Mouse (Mus musculus): ENCODE results near the gene Pin1rt1. TPM values are rescaled to one million over a fixed set of nuclear protein-coding genes. Genes with fewer than 3 reads are reported as not detected.
A peak's percentile ranks its signal among the peaks of the same experiment; 100 is the strongest.

The Pin1rt1 gene
- polyA plus RNA-seq, 1 experiment from 2014 or later: not detected

GRCm38 (mm10) chr2:104704355-104704754 lies 11.8 kb downstream of the Pin1rt1 start:
- WGBS: 74% methylated on average over 3 of the region's 3 CpGs
- Histone ChIP-seq H3K27ac (ENCODE audit: low read depth, low read length) (no peak overlapping the region), H3K4me1 (ENCODE audit: control insufficient read depth, insufficient read depth, low read length) (no peaks in the 10 kb centered on the region), H3K4me3 (ENCODE audit: low read length) (no peak overlapping the region), H3K9me3 (ENCODE audit: control insufficient read depth, low read length) (no peaks in the 10 kb centered on the region), H3K36me3 (ENCODE audit: control insufficient read depth, insufficient read depth, low read length) (no peaks in the 10 kb centered on the region), H3K27me3 (ENCODE audit: control insufficient read depth, insufficient read depth, low read length) (no peaks in the 10 kb centered on the region), H3K9ac (ENCODE audit: low read depth, low read length) (no peak overlapping the region), H3K4me2 (replicated peaks; ENCODE audit: low read depth, low read length) (no peak overlapping the region)
- no peak for ATAC-seq (ENCODE audit: low FRiP score, low TSS enrichment)

DNA sequence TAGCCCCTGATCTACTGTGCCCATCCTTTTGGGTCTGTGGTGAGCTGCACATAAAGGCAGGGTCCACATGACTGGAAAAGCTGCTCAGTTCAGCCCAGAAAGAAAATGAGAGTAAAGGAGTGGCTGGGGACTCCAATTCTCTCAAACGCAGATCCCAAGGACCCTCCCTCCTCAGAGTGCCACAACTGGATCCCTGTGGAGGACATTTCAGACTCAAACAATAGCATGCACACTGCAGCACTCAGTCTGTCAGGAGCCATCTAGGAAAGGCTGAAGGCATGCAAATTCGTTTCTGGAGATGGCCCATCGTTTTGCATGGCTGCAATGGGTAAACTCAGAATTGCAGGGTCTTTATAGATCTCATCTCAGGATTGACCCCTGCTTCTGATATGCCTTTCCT lies 13.0 kb downstream of the Pin1rt1 start:
- no peak overlapping the region for H3K4me3 ChIP-seq (ENCODE audit: low read length)
- H3K4me2 ChIP-seq (replicated peaks; ENCODE audit: low read depth, low read length): no peak overlapping the region
- no peak overlapping the region for H3K9ac ChIP-seq (ENCODE audit: low read depth, low read length)
- H3K4me1 ChIP-seq (ENCODE audit: control insufficient read depth, insufficient read depth, low read length): no peaks in the 10 kb centered on the region
- H3K27me3 ChIP-seq (ENCODE audit: control insufficient read depth, insufficient read depth, low read length): no peaks in the 10 kb centered on the region
- H3K27ac ChIP-seq (ENCODE audit: low read depth, low read length): no peak overlapping the region
- H3K36me3 ChIP-seq (ENCODE audit: control insufficient read depth, insufficient read depth, low read length): no peaks in the 10 kb centered on the region
- no peaks in the 10 kb centered on the region for H3K9me3 ChIP-seq (ENCODE audit: control insufficient read depth, low read length)
- 83% methylated on average over 3 of the region's 3 CpGs for WGBS
- no peak for ATAC-seq (ENCODE audit: low FRiP score, low TSS enrichment)

- no peak overlapping the region for H3K4me3 ChIP-seq (ENCODE audit: low read length)
- no peaks in the 10 kb centered on the region for H3K27me3 ChIP-seq (ENCODE audit: control insufficient read depth, insufficient read depth, low read length)
- no peak overlapping the region for H3K4me2 ChIP-seq (replicated peaks; ENCODE audit: low read depth, low read length)
- WGBS: 79% methylated on average over 11 of the region's 11 CpGs
- no peak overlapping the region for H3K9ac ChIP-seq (ENCODE audit: low read depth, low read length)
- H3K27ac ChIP-seq (ENCODE audit: low read depth, low read length): no peak overlapping the region
- H3K9me3 ChIP-seq (ENCODE audit: control insufficient read depth, low read length): no peaks in the 10 kb centered on the region
- no peaks in the 10 kb centered on the region for H3K4me1 ChIP-seq (ENCODE audit: control insufficient read depth, insufficient read depth, low read length)
- no peaks in the 10 kb centered on the region for H3K36me3 ChIP-seq (ENCODE audit: control insufficient read depth, insufficient read depth, low read length)
- no peak for ATAC-seq (ENCODE audit: low FRiP score, low TSS enrichment)
Observed at GRCm38 (mm10) chr2:104699659-104700058, 16.5 kb downstream of the Pin1rt1 start.

- no peaks in the 10 kb centered on the region for H3K36me3 ChIP-seq (ENCODE audit: control insufficient read depth, insufficient read depth, low read length)
- H3K9me3 ChIP-seq (ENCODE audit: control insufficient read depth, low read length): no peaks in the 10 kb centered on the region
- H3K4me1 ChIP-seq (ENCODE audit: control insufficient read depth, insufficient read depth, low read length): no peaks in the 10 kb centered on the region
- no peak overlapping the region for H3K4me3 ChIP-seq (ENCODE audit: low read length)
- H3K4me2 ChIP-seq (replicated peaks; ENCODE audit: low read depth, low read length): no peak overlapping the region
- ATAC-seq (ENCODE audit: low FRiP score, low TSS enrichment): no peak
- no peaks in the 10 kb centered on the region for H3K27me3 ChIP-seq (ENCODE audit: control insufficient read depth, insufficient read depth, low read length)
- no peak overlapping the region for H3K9ac ChIP-seq (ENCODE audit: low read depth, low read length)
- WGBS: 77% methylated on average over 2 of the region's 2 CpGs
- H3K27ac ChIP-seq (ENCODE audit: low read depth, low read length): no peak overlapping the region
Observed at GRCm38 (mm10) chr2:104692551-104692950, 23.6 kb downstream of the Pin1rt1 start.

- no peak for ATAC-seq (ENCODE audit: low FRiP score, low TSS enrichment)
- H3K4me2 ChIP-seq (replicated peaks; ENCODE audit: low read depth, low read length): no peak overlapping the region
- no peaks in the 10 kb centered on the region for H3K4me1 ChIP-seq (ENCODE audit: control insufficient read depth, insufficient read depth, low read length)
- no peak overlapping the region for H3K9ac ChIP-seq (ENCODE audit: low read depth, low read length)
- H3K4me3 ChIP-seq (ENCODE audit: low read length): no peak overlapping the region
- no peaks in the 10 kb centered on the region for H3K36me3 ChIP-seq (ENCODE audit: control insufficient read depth, insufficient read depth, low read length)
- H3K27me3 ChIP-seq (ENCODE audit: control insufficient read depth, insufficient read depth, low read length): no peaks in the 10 kb centered on the region
- H3K27ac ChIP-seq (ENCODE audit: low read depth, low read length): no peak overlapping the region
- WGBS: 83% methylated on average over 4 of the region's 4 CpGs
- no peaks in the 10 kb centered on the region for H3K9me3 ChIP-seq (ENCODE audit: control insufficient read depth, low read length)
Observed at GRCm38 (mm10) chr2:104690720-104691119, 25.5 kb downstream of the Pin1rt1 start.

- H3K27me3 ChIP-seq (ENCODE audit: control insufficient read depth, insufficient read depth, low read length): no peaks in the 10 kb centered on the region
- H3K4me2 ChIP-seq (replicated peaks; ENCODE audit: low read depth, low read length): no peak overlapping the region
- no peaks in the 10 kb centered on the region for H3K9me3 ChIP-seq (ENCODE audit: control insufficient read depth, low read length)
- no peak overlapping the region for H3K4me3 ChIP-seq (ENCODE audit: low read length)
- H3K4me1 ChIP-seq (ENCODE audit: control insufficient read depth, insufficient read depth, low read length): no peaks in the 10 kb centered on the region
- no peak for ATAC-seq (ENCODE audit: low FRiP score, low TSS enrichment)
- no peak overlapping the region for H3K9ac ChIP-seq (ENCODE audit: low read depth, low read length)
- H3K27ac ChIP-seq (ENCODE audit: low read depth, low read length): no peak overlapping the region
- 82% methylated on average over 8 of the region's 8 CpGs for WGBS
- no peaks in the 10 kb centered on the region for H3K36me3 ChIP-seq (ENCODE audit: control insufficient read depth, insufficient read depth, low read length)
Observed at GRCm38 (mm10) chr2:104688724-104689123, 27.5 kb downstream of the Pin1rt1 start.

DNA sequence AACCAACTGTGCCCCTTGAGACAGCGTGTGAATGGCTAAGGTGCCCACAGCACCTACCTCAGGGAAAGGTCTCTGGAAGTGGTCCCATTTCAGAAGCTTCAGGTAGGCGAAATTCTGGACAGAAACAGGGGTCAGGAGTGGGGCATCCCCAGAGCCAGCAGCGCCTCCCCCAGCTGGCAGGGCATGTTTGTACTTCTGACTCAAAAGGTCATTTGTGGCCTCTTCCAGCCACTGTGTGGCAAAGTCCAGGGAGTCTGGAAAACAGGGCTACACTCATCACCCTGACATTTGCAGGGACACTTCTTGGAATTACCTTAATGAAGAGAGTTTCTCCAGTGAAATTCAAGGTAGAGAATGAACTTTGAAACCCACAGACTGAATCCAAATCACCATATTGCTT lies 27.9 kb downstream of the Pin1rt1 start:
- Histone ChIP-seq H3K4me1 (ENCODE audit: control insufficient read depth, insufficient read depth, low read length) (no peaks in the 10 kb centered on the region), H3K27ac (ENCODE audit: low read depth, low read length) (no peak overlapping the region), H3K4me2 (replicated peaks; ENCODE audit: low read depth, low read length) (no peak overlapping the region), H3K36me3 (ENCODE audit: control insufficient read depth, insufficient read depth, low read length) (peaks cover 4% of the 10 kb centered on the region; the same call in 1 of the 2 replicates), H3K27me3 (ENCODE audit: control insufficient read depth, insufficient read depth, low read length) (no peaks in the 10 kb centered on the region), H3K4me3 (ENCODE audit: low read length) (no peak overlapping the region), H3K9ac (ENCODE audit: low read depth, low read length) (no peak overlapping the region), H3K9me3 (ENCODE audit: control insufficient read depth, low read length) (no peaks in the 10 kb centered on the region)
- WGBS: 64% methylated on average over 3 of the region's 3 CpGs
- no peak for ATAC-seq (ENCODE audit: low FRiP score, low TSS enrichment)

GRCm38 (mm10) chr2:104687261-104687660 lies 28.9 kb downstream of the Pin1rt1 start:
- no peak overlapping the region for H3K4me3 ChIP-seq (ENCODE audit: low read length)
- H3K4me1 ChIP-seq (ENCODE audit: control insufficient read depth, insufficient read depth, low read length): no peaks in the 10 kb centered on the region
- H3K9ac ChIP-seq (ENCODE audit: low read depth, low read length): no peak overlapping the region
- 77% methylated on average over 3 of the region's 3 CpGs for WGBS
- H3K27ac ChIP-seq (ENCODE audit: low read depth, low read length): no peak overlapping the region
- ATAC-seq (ENCODE audit: low FRiP score, low TSS enrichment): no peak
- no peaks in the 10 kb centered on the region for H3K9me3 ChIP-seq (ENCODE audit: control insufficient read depth, low read length)
- H3K4me2 ChIP-seq (replicated peaks; ENCODE audit: low read depth, low read length): no peak overlapping the region
- peaks cover 7% of the 10 kb centered on the region; the same call in 1 of the 2 replicates for H3K36me3 ChIP-seq (ENCODE audit: control insufficient read depth, insufficient read depth, low read length)
- H3K27me3 ChIP-seq (ENCODE audit: control insufficient read depth, insufficient read depth, low read length): no peaks in the 10 kb centered on the region

DNA sequence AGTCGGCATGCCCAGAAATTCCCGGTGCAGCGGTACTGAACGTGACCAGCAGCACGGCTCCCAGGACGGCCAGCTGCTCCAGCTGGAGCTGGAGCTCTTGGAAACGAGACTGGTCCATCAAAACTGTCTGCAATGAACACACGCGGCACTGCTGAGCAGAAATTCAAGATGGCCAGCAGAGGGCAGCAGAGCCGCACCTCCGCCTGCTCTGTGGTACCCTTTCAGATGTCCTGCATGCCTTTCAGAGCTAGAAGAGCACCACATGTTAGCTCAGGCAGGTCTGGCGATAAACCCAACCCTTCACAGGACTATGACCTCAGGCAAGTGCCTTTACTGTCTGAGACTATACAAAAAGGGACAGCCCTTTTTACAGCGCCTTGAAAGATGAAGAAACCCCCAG lies 30.8 kb downstream of the Pin1rt1 start:
- peak; percentile 91 for ATAC-seq (ENCODE audit: low FRiP score, low TSS enrichment)

More for the DNA sequence above, 30.8 kb downstream of the Pin1rt1 start:
- Histone ChIP-seq H3K4me3 (ENCODE audit: low read length) (no peak overlapping the region), H3K9me3 (ENCODE audit: control insufficient read depth, low read length) (no peaks in the 10 kb centered on the region), H3K4me2 (replicated peaks; ENCODE audit: low read depth, low read length) (0 out of 2 replicates have a peak overlapping the region, but pooled peaks have one; percentile 2), H3K27ac (ENCODE audit: low read depth, low read length) (no peak overlapping the region), H3K9ac (ENCODE audit: low read depth, low read length) (no peak overlapping the region), H3K27me3 (ENCODE audit: control insufficient read depth, insufficient read depth, low read length) (no peaks in the 10 kb centered on the region), H3K4me1 (ENCODE audit: control insufficient read depth, insufficient read depth, low read length) (no peaks in the 10 kb centered on the region), H3K36me3 (ENCODE audit: control insufficient read depth, insufficient read depth, low read length) (peaks cover 7% of the 10 kb centered on the region; the same call in 1 of the 2 replicates)
- WGBS: 6% methylated on average over 13 of the region's 13 CpGs

Measured in kidney, embryonic 14.5 days (tissue).